Mouse (Mus musculus): ENCODE results near the gene Hist1h4c.

GRCm38 (mm10) chr13:23682623-23682946 is 15.7 kb downstream of the Hist1h4c start:
- TF ChIP-seq POLR2A (IDR thresholded peaks at IDR 0.05; ENCODE audit: extremely low read depth, insufficient read depth, low read length), result no peak
- TF ChIP-seq CTCF (IDR thresholded peaks at IDR 0.05; ENCODE audit: low read depth, low read length), result no peak

Data from liver, adult 2 months (tissue).